Mouse (Mus musculus): ENCODE data around the gene Camk2d. TPM values are rescaled to one million over a fixed set of nuclear protein-coding genes. Genes with fewer than 3 reads are reported as not detected.

Camk2d gene
- total and polyA plus RNA-seq, 3 experiments: 0.55 TPM; not detected in 2

- H3K9me3 ChIP-seq (replicated peaks): peaks cover 24% of the 10 kb centered on the region
- DNase-seq (ENCODE audit: low spot score) (no peak), ATAC-seq (ENCODE audit: extremely low read depth, insufficient number of reproducible peaks, low FRiP score, poor library complexity, severe bottlenecking) (no peak)
- H3K4me3 ChIP-seq (ENCODE audit: low read depth, low read length): no peak overlapping the region
- H3K27me3 ChIP-seq (ENCODE audit: insufficient read depth, low read length): no peaks in the 10 kb centered on the region
- TF ChIP-seq CTCF (IDR thresholded peaks at IDR 0.05; ENCODE audit: low read depth, low read length): no peak
- TF ChIP-seq GATA1 (IDR thresholded peaks at IDR 0.05; ENCODE audit: borderline replicate concordance, low read length): no peak
- TF ChIP-seq POLR2AphosphoS5 (IDR thresholded peaks at IDR 0.05; ENCODE audit: insufficient replicate concordance, low read depth, low read length): no peak
- TF ChIP-seq TAL1 (conservative IDR thresholded peaks at IDR 0.05; ENCODE audit: low read depth, low read length): no peak
- TF ChIP-seq GATA2 (IDR thresholded peaks at IDR 0.05; ENCODE audit: borderline replicate concordance, low read depth, low read length): no peak
- H3K36me3 ChIP-seq (replicated peaks): no peaks in the 10 kb centered on the region
- no peaks in the 10 kb centered on the region for H3K4me1 ChIP-seq (ENCODE audit: insufficient read depth, low read depth, low read length)
Measured at GRCm38 (mm10) chr3:126613510-126614128, 17.5 kb downstream of the Camk2d start.

- TF ChIP-seq CTCF (IDR thresholded peaks at IDR 0.05; ENCODE audit: low read depth, low read length) (no peak), TAL1 (conservative IDR thresholded peaks at IDR 0.05; ENCODE audit: low read depth, low read length) (no peak), POLR2AphosphoS5 (IDR thresholded peaks at IDR 0.05; ENCODE audit: insufficient replicate concordance, low read depth, low read length) (no peak)
- DNase-seq (ENCODE audit: low spot score) (no peak), ATAC-seq (ENCODE audit: extremely low read depth, insufficient number of reproducible peaks, low FRiP score, poor library complexity, severe bottlenecking) (no peak)
- H3K27me3 ChIP-seq (ENCODE audit: insufficient read depth, low read length): no peaks in the 10 kb centered on the region
- peaks cover 18% of the 10 kb centered on the region for H3K9me3 ChIP-seq (replicated peaks)
- no peaks in the 10 kb centered on the region for H3K4me1 ChIP-seq (ENCODE audit: insufficient read depth, low read depth, low read length)
- no peak overlapping the region for H3K4me3 ChIP-seq (ENCODE audit: low read depth, low read length)
- H3K36me3 ChIP-seq (replicated peaks): no peaks in the 10 kb centered on the region
Measured at GRCm38 (mm10) chr3:126615306-126615705, 19.2 kb downstream of the Camk2d start.

- Histone ChIP-seq H3K27me3 (ENCODE audit: insufficient read depth, low read length) (no peaks in the 10 kb centered on the region), H3K36me3 (replicated peaks) (no peaks in the 10 kb centered on the region), H3K9me3 (replicated peaks) (peaks cover 17% of the 10 kb centered on the region), H3K4me1 (ENCODE audit: insufficient read depth, low read depth, low read length) (no peaks in the 10 kb centered on the region), H3K4me3 (ENCODE audit: low read depth, low read length) (no peak overlapping the region)
- ATAC-seq (ENCODE audit: extremely low read depth, insufficient number of reproducible peaks, low FRiP score, poor library complexity, severe bottlenecking) (no peak), DNase-seq (ENCODE audit: low spot score) (no peak)
- TF ChIP-seq CTCF (IDR thresholded peaks at IDR 0.05; ENCODE audit: low read depth, low read length) (no peak), POLR2AphosphoS5 (IDR thresholded peaks at IDR 0.05; ENCODE audit: insufficient replicate concordance, low read depth, low read length) (no peak), TAL1 (conservative IDR thresholded peaks at IDR 0.05; ENCODE audit: low read depth, low read length) (no peak), GATA2 (IDR thresholded peaks at IDR 0.05; ENCODE audit: borderline replicate concordance, low read depth, low read length) (no peak), GATA1 (IDR thresholded peaks at IDR 0.05; ENCODE audit: borderline replicate concordance, low read length) (no peak)
Measured at GRCm38 (mm10) chr3:126620152-126620551, 24.1 kb downstream of the Camk2d start.

- H3K4me3 ChIP-seq (ENCODE audit: low read depth, low read length): no peak overlapping the region
- TF ChIP-seq TAL1 (conservative IDR thresholded peaks at IDR 0.05; ENCODE audit: low read depth, low read length): no peak
- TF ChIP-seq GATA1 (IDR thresholded peaks at IDR 0.05; ENCODE audit: borderline replicate concordance, low read length): no peak
- no peak for TF ChIP-seq CTCF (IDR thresholded peaks at IDR 0.05; ENCODE audit: low read depth, low read length)
- no peak for TF ChIP-seq POLR2AphosphoS5 (IDR thresholded peaks at IDR 0.05; ENCODE audit: insufficient replicate concordance, low read depth, low read length)
- TF ChIP-seq GATA2 (IDR thresholded peaks at IDR 0.05; ENCODE audit: borderline replicate concordance, low read depth, low read length): no peak
- no peaks in the 10 kb centered on the region for H3K27me3 ChIP-seq (ENCODE audit: insufficient read depth, low read length)
- no peak for ATAC-seq (ENCODE audit: extremely low read depth, insufficient number of reproducible peaks, low FRiP score, poor library complexity, severe bottlenecking)
- DNase-seq (ENCODE audit: low spot score): no peak
- H3K4me1 ChIP-seq (ENCODE audit: insufficient read depth, low read depth, low read length): no peaks in the 10 kb centered on the region
- H3K36me3 ChIP-seq (replicated peaks): no peaks in the 10 kb centered on the region
- H3K9me3 ChIP-seq (replicated peaks): peaks cover 16% of the 10 kb centered on the region
Measured at GRCm38 (mm10) chr3:126622509-126622908, 26.4 kb downstream of the Camk2d start.

GRCm38 (mm10) chr3:126624994-126625763, 29.1 kb downstream of the Camk2d start:
- H3K4me3 ChIP-seq (ENCODE audit: low read depth, low read length): no peak overlapping the region
- H3K27me3 ChIP-seq (ENCODE audit: insufficient read depth, low read length): no peaks in the 10 kb centered on the region
- no peaks in the 10 kb centered on the region for H3K36me3 ChIP-seq (replicated peaks)
- ATAC-seq (ENCODE audit: extremely low read depth, insufficient number of reproducible peaks, low FRiP score, poor library complexity, severe bottlenecking) (no peak), DNase-seq (ENCODE audit: low spot score) (no peak)
- peaks cover 18% of the 10 kb centered on the region for H3K9me3 ChIP-seq (replicated peaks)
- TF ChIP-seq POLR2AphosphoS5 (IDR thresholded peaks at IDR 0.05; ENCODE audit: insufficient replicate concordance, low read depth, low read length): no peak
- TF ChIP-seq TAL1 (conservative IDR thresholded peaks at IDR 0.05; ENCODE audit: low read depth, low read length): no peak
- no peak for TF ChIP-seq GATA1 (IDR thresholded peaks at IDR 0.05; ENCODE audit: borderline replicate concordance, low read length)
- no peak for TF ChIP-seq GATA2 (IDR thresholded peaks at IDR 0.05; ENCODE audit: borderline replicate concordance, low read depth, low read length)
- TF ChIP-seq CTCF (IDR thresholded peaks at IDR 0.05; ENCODE audit: low read depth, low read length): no peak
- H3K4me1 ChIP-seq (ENCODE audit: insufficient read depth, low read depth, low read length): no peaks in the 10 kb centered on the region

GRCm38 (mm10) chr3:126625764-126626040, 29.6 kb downstream of the Camk2d start:
- Histone ChIP-seq H3K36me3 (replicated peaks) (no peaks in the 10 kb centered on the region), H3K27me3 (ENCODE audit: insufficient read depth, low read length) (no peaks in the 10 kb centered on the region), H3K4me3 (ENCODE audit: low read depth, low read length) (no peak overlapping the region), H3K9me3 (replicated peaks) (peaks cover 19% of the 10 kb centered on the region), H3K4me1 (ENCODE audit: insufficient read depth, low read depth, low read length) (no peaks in the 10 kb centered on the region)
- no peak for TF ChIP-seq GATA2 (IDR thresholded peaks at IDR 0.05; ENCODE audit: borderline replicate concordance, low read depth, low read length)
- TF ChIP-seq CTCF (IDR thresholded peaks at IDR 0.05; ENCODE audit: low read depth, low read length): no peak
- TF ChIP-seq TAL1 (conservative IDR thresholded peaks at IDR 0.05; ENCODE audit: low read depth, low read length): no peak
- no peak for TF ChIP-seq POLR2AphosphoS5 (IDR thresholded peaks at IDR 0.05; ENCODE audit: insufficient replicate concordance, low read depth, low read length)
- TF ChIP-seq GATA1 (IDR thresholded peaks at IDR 0.05; ENCODE audit: borderline replicate concordance, low read length): no peak
- DNase-seq (ENCODE audit: low spot score) (no peak), ATAC-seq (ENCODE audit: extremely low read depth, insufficient number of reproducible peaks, low FRiP score, poor library complexity, severe bottlenecking) (no peak)

Measured in G1E (cell line).